Mouse (Mus musculus) 3134 (cell line): ENCODE measurements around the gene Olfr741.

Experiments used
- DNase-seq: peaks from one replicate; pipeline ENCODE4 v3.0.0-alpha.2; 2011; ENCODE audit warnings: low spot score; ENCODE audit not compliant: insufficient read length; ENCODE audit errors: extremely low read depth

The Olfr741 gene

DNA sequence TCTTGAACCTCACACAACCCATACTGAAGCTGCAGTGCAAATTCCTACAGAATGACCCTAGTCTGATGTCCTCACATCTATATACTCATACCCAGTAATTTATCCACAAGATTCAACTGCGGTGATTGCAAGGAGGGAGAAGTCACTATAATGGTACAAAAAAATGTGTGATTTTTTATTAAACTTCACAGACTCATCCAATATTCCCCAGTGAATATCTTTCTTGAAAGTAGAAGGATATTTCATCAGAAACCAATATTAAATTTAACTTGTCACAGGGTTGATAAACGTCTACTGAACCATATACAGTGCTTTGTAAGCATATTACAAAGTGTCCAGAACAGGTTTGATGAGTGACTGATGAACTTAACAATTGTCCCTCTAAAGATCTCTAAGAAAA lies at the start of gene Olfr741:
Olfr741 (plus strand) TSS at position 301 of the 400 bp plus-strand sequence.
- no peak for DNase-seq

- no peak for DNase-seq
Measured at GRCm38 (mm10) chr14:50445245-50445644, 27.3 kb upstream of the Olfr741 start, which contains the start of gene Olfr740. Gene Olfr740 (plus strand): TSS chr14:50445545.

DNA sequence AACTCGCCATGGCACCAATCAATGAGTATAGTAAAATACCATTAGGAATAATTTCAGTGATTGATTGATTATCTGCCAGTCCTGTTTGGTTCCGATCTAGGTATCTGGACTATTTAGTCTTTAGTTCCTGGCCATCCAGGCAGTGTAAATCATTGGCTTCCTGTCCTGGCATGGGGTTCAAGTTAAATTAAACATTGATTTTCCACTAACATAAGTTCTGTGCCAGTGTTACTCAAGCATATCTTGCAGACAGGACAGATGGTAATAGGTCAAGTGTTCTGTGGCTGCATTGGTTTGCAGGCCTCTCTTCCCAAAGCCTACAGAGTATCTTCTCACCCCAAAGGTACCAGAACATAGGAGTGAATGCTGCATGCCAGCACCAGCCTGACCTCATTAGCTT lies 5.9 kb downstream of the Olfr741 start:
- no peak for DNase-seq

- no peak for DNase-seq
Measured at GRCm38 (mm10) chr14:50503300-50503699, 30.8 kb downstream of the Olfr741 start, which contains the start of gene Olfr742. Gene Olfr742 (plus strand): TSS chr14:50503600.

- DNase-seq = no peak
Measured at GRCm38 (mm10) chr14:50521539-50521938, 49.0 kb downstream of the Olfr741 start, which contains the start of gene Olfr743. Gene Olfr743 (plus strand): TSS chr14:50521839.
